ENCODE assay signal across 9 mouse cellular contexts in genomic region chr16:59846574-59846973, GRCm38 (mm10).
DNase-seq lines count a peak whose midpoint lies in the region; ATAC-seq lines count a peak whose summit lies in the region.
"Had no signal": no experiment of that assay in that cellular context is flagged by ENCODE, and none has a peak within 500 bp of the region (broad histone marks: within the 10 kb centered on the region; RNA-seq: fewer than 3 reads in every experiment).

No protein-coding gene starts in this region.

- WGBS in hindbrain, embryonic 10.5 days, result 25% methylated on average over 3 of the region's 3 CpGs
- WGBS in hindbrain, embryonic 16.5 days, result 20% methylated on average over 3 of the region's 3 CpGs

- H3K4me3 ChIP-seq in hindbrain, embryonic 10.5 days, result no peak overlapping the region
- H3K4me3 ChIP-seq in hindbrain, embryonic 16.5 days (ENCODE audit: low read length), result no peak overlapping the region
- H3K4me3 ChIP-seq: hindbrain, embryonic 15.5 days had no signal

- ATAC-seq in hindbrain, embryonic 16.5 days, result no peak

- H3K4me2 ChIP-seq in hindbrain, embryonic 16.5 days (ENCODE audit: low read length), result no peak overlapping the region
- H3K4me2 ChIP-seq: hindbrain, embryonic 15.5 days had no signal

- no peaks in the 10 kb centered on the region for H3K9me3 ChIP-seq in hindbrain, embryonic 10.5 days
- no peaks in the 10 kb centered on the region for H3K9me3 ChIP-seq in hindbrain, embryonic 16.5 days (ENCODE audit: control insufficient read depth, low read length)
- H3K9me3 ChIP-seq: hindbrain, embryonic 15.5 days had no signal

- H3K36me3 ChIP-seq in hindbrain, embryonic 10.5 days, result no peaks in the 10 kb centered on the region
- no peaks in the 10 kb centered on the region for H3K36me3 ChIP-seq in hindbrain, embryonic 16.5 days (ENCODE audit: control insufficient read depth, insufficient read depth, low read length)
- H3K36me3 ChIP-seq: hindbrain, embryonic 15.5 days had no signal

- no peaks in the 10 kb centered on the region for H3K4me1 ChIP-seq in hindbrain, embryonic 10.5 days (replicated peaks)
- H3K4me1 ChIP-seq in hindbrain, embryonic 16.5 days (ENCODE audit: control insufficient read depth, insufficient read depth, low read depth, low read length), result no peaks in the 10 kb centered on the region
- H3K4me1 ChIP-seq: hindbrain, embryonic 15.5 days had no signal

- peak; percentile 48 for DNase-seq in hindbrain, embryonic 10.5 days (ENCODE audit: low spot score)
- DNase-seq in urinary bladder, postnatal 14 days (ENCODE audit: low spot score), result peak; percentile 18
- DNase-seq in urinary bladder, postnatal 10 days (ENCODE audit: low spot score), result no peak
- DNase-seq in cerebellum, postnatal 14 days, result peak; percentile 72 to 75
- DNase-seq in kidney, postnatal 10 days, result peak; percentile 55
- DNase-seq in layer of hippocampus, adult 9-11 months, result no peak
- no peak for DNase-seq in spleen, postnatal 14 days (ENCODE audit: low spot score in 2 of 2)

- no peak overlapping the region for H3K9ac ChIP-seq in hindbrain, embryonic 16.5 days (ENCODE audit: low read depth, low read length)
- H3K9ac ChIP-seq: hindbrain, embryonic 15.5 days had no signal

- H3K27ac ChIP-seq in hindbrain, embryonic 10.5 days, result no peak overlapping the region
- no peak overlapping the region for H3K27ac ChIP-seq in hindbrain, embryonic 16.5 days (ENCODE audit: low read depth, low read length)
- H3K27ac ChIP-seq: hindbrain, embryonic 15.5 days had no signal

- H3K27me3 ChIP-seq in hindbrain, embryonic 10.5 days (ENCODE audit: insufficient read depth, poor library complexity, severe bottlenecking), result no peaks in the 10 kb centered on the region
- H3K27me3 ChIP-seq in hindbrain, embryonic 16.5 days (replicated peaks; ENCODE audit: control insufficient read depth, insufficient read depth, low read length), result no peaks in the 10 kb centered on the region
- H3K27me3 ChIP-seq: hindbrain, embryonic 15.5 days had no signal

Comparison
In these comparisons a context has a peak if more than half of its experiments do, and no peak if none do; other contexts are left out.
1. DNase-seq: peak in hindbrain, embryonic 10.5 days (single experiment), urinary bladder, postnatal 14 days (single experiment), cerebellum, postnatal 14 days (2 of 2) and kidney, postnatal 10 days (single experiment); none in urinary bladder, postnatal 10 days (single experiment), layer of hippocampus, adult 9-11 months (single experiment) and spleen, postnatal 14 days (0 of 2).